Mouse (Mus musculus) gastrocnemius, adult 18-20 months (tissue): Measurements from ENCODE around the gene C1qtnf5. TPM values are rescaled to one million over a fixed set of nuclear protein-coding genes. Genes with fewer than 3 reads are reported as not detected.

Experiments used
- DNase-seq: peaks from one replicate; pipeline ENCODE4 v3.0.0; 2021; ENCODE audit warnings: low spot score
- total RNA-seq, 2 experiments: library from RNA; stranded (reverse); gene quantifications; 2 replicates each; pipeline ENCODE4 v1.2.3; 2021

The C1qtnf5 gene
- total RNA-seq, 2 experiments from 2014 or later: 3.9 to 5.4 TPM

DNA sequence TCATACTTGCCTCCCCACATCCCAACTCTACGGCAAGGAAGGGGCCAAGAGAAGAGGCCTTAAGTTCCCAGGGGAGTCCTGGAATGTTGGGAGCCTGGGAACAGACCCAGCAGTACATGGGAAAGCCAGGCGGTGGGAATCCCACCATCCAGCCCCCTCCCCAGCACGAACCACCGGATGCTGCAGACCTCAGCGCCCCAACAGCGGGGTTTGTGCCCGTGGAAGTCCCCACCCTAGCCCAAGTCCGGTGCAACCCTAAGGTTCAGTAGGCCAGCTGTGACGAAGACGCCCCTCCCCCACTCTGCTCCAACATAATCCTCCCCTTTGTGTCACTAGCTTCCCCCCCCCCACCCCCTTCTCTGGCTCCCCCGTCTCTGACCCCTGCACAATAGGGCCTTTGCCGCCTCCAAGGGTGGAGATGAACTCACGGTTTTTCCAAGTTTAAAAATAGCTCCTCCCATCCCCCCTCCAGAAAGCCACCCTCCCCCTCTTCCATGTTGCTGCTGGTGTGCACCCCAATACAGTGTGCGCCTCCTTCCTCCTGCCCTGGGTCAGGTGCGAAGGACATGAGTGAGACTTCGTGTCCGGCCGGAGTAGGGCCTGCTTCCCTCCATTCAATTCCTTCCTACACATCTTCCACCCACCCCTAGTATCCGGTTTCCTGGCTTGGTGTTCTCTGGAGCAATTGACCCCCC lies 23.7 kb downstream of the C1qtnf5 start:
- DNase-seq: no peak

DNA sequence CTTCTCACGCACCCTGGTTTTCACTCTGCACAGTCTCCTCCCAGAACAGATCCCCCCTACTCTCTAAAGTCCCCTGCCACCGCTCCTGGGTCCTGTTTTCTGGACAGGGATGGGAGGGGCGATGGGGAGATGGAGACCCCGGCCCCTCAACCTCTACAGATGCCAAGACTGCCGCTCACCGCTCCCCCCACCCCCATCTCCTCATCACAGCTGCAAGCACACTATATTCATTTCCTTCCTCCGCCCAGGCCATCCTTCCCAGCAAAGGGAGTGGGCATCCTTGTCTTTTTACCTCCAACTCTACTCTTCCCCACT lies 24.2 kb downstream of the C1qtnf5 start:
- no peak for DNase-seq

DNA sequence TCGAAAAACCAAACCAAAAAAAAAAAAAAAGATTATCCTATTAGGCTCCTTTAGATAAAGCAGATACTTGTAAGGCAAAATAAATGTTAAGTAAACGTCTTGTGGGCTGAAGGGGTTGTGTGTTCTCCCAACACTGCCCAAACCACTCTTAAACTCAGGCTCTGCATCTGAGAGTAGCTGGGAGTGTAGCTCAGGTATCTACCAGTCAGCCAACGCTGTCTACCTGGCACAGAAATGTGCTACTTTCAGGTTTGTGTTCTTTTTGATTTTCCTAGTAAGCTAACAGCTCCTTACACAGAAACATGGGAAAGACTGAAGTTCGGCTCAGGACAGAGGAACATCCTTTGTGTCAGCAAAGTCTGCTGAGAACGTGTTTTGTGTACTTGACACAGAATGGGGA lies 25.2 kb downstream of the C1qtnf5 start:
- DNase-seq: no peak

GRCm38 (mm10) chr9:44133287-44133686 lies 26.2 kb downstream of the C1qtnf5 start:
- no peak for DNase-seq

GRCm38 (mm10) chr9:44134101-44134850 lies 27.2 kb downstream of the C1qtnf5 start, which contains the start of gene Mcam:
Mcam (plus strand) TSS chr9:44134469.
- DNase-seq: peak; percentile 76

DNA sequence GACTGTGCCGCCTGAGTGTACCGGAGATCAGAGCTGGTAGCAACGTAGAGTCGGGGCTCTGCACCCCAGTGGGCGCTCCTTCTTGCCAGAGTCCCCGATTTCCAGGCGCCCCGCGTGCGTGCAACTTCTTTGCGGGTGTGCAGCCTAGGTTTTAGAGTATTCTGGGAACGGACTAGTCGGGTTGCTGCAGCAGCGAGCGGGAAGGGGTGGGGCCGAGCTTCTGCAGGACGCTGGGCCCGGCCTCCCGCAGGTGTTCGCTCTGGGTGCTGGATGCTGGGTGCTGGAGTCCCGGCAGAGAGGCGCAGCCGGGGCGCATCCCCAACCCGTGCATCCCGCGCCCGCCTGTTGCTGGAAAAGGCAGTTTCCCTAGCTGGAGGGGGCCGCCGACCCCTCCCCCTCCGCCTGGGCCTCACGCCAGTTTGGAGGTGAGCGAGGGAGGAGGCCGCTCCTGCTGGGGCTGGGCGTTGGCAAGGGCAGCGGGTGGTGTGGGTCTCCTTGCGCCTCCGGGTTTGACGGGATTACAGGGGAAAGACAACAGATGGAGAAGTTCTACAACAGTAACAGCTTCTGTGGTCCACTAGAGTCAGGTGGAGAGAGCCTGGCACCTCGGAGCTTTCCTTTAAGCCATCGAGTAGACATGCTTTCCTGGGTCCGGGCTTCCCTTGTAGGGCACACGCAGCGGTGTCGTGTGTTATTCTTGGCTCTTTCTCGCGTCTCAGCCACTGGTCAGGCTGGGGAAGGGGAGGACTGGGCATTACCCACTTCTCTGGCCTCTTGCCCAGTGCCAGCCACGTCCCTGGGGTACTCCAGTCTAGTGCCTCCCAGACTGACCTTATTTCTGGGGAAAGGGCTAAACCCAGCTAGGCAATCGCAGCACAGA lies 28.0 kb downstream of the C1qtnf5 start:
- peak; percentile 20 for DNase-seq

GRCm38 (mm10) chr9:44135731-44136411 lies 28.8 kb downstream of the C1qtnf5 start:
- no peak for DNase-seq

DNA sequence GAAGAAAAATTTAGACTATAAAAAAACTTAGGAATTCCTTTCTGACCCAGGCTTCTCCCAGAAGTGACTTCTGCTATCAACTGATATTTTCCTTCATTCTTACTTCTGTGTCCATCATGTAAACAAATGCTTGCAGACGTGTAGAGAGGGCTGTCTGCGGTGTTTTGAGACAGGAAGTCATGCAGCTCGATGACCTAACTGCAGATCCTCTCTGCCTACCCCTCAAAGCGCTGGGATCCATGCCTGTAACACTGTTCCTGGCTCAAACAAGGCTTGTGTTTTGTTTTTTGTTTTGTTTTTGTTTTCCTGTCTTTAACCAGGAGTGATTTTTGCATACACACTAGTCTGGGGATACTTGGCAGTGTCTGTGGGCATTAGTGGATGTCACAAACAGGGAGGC lies 30.8 kb downstream of the C1qtnf5 start:
- DNase-seq: no peak

DNA sequence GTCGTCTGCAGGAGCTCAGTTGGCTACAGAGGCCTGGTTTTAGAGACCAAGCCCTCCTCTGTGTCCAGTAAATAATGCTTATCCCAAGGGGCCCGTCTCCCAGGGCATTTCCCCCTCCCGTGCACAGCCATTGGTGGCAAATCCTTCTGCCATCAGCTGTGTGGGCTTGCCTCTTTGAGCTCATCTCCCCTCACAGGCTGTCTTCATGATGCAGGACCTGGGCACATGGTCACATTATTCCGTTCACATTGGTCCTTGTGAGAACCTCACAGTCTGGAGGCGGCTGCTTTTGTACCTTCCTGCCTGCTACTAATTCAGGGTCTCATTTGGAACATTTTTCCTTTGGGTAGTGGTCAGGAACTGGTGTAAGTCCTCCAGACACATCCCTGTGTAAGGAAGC lies 34.9 kb downstream of the C1qtnf5 start:
- no peak for DNase-seq

GRCm38 (mm10) chr9:44143421-44143820 lies 36.4 kb downstream of the C1qtnf5 start:
- no peak for DNase-seq

DNA sequence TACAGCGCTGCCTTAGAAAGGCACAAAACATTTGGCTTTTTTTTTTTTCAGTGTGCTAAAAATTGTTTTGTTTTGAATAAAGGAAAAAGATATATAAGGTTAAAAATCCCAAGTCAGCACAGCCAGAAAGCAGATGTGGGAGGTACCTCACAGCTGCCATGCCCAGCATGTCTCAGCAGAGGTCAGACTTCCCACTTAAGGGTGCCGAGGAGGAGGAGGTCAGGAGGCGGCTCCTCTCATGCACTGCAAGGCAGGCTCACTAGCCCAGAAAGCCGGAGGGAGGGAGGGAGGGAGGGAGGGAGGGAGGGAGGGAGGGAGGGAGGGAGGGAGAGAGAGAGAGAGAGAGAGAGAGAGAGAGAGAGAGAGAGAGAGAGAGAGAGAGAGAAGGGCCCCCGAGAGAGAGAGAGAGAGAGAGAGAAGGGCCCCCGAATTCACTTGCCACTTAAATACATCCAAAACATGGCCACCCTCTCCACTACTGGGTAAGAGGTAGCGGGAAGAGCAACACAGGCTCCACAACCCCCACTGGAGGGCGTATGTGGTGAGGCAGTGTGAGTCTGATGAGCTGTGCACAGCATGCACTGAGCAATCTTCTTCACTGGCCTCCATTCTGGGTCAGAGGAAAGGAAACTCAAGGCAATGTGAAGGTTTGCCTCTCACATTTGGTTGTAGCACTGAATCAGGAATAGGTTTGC lies 37.1 kb downstream of the C1qtnf5 start:
- DNase-seq: peak; percentile 23

- no peak for DNase-seq
Measured at GRCm38 (mm10) chr9:44144718-44145060, 37.6 kb downstream of the C1qtnf5 start.

- peak; percentile 47 for DNase-seq
Measured at GRCm38 (mm10) chr9:44147290-44147689, 40.2 kb downstream of the C1qtnf5 start.

Other genes starting within 250 kb of the C1qtnf5 start
- gene Thy1, start 63.9 kb upstream of the C1qtnf5 start, total RNA-seq: 10 to 100 TPM in 1 of 2 experiments, 1 to 10 TPM in 1; 7.9 to 10.5 TPM
- gene Usp2, start 40.2 kb upstream of the C1qtnf5 start, total RNA-seq: 100 to 1,000 TPM; 125 to 221 TPM
- gene Mfrp, start 5.5 kb upstream of the C1qtnf5 start, total RNA-seq: not detected
- 1 to 10 TPM in 1 of 2 experiments, under 1 TPM in 1; 0.43 to 1.9 TPM for gene Gm49380, start 6.3 kb downstream of the C1qtnf5 start, total RNA-seq
- 1 to 10 TPM; 1.5 to 3.0 TPM for gene Rnf26, start 6.3 kb downstream of the C1qtnf5 start, total RNA-seq
- 10 to 100 TPM; 19.8 to 32.9 TPM for gene Mcam, start 27.2 kb downstream of the C1qtnf5 start, total RNA-seq
- 1 to 10 TPM; 7.1 to 7.5 TPM for gene Cbl, start 126.8 kb downstream of the C1qtnf5 start, total RNA-seq
- not detected for gene Ccdc153, start 133.4 kb downstream of the C1qtnf5 start, total RNA-seq
- gene Pdzd3, start 144.2 kb downstream of the C1qtnf5 start, total RNA-seq: 1 to 10 TPM; 1.1 to 1.4 TPM
- gene Nlrx1, start 161.4 kb downstream of the C1qtnf5 start, total RNA-seq: 10 to 100 TPM; 21.7 to 21.8 TPM
- gene Abcg4, start 181.4 kb downstream of the C1qtnf5 start, total RNA-seq: under 1 TPM; 0.32 to 0.59 TPM
- 1 to 10 TPM; 5.2 TPM for gene Hinfp, start 198.4 kb downstream of the C1qtnf5 start, total RNA-seq
- gene C2cd2l, start 213.0 kb downstream of the C1qtnf5 start, total RNA-seq: 10 to 100 TPM; 14.1 to 14.8 TPM
- 10 to 100 TPM; 13.2 to 13.4 TPM for gene Dpagt1, start 218.8 kb downstream of the C1qtnf5 start, total RNA-seq
- 10 to 100 TPM in 1 of 2 experiments, 1 to 10 TPM in 1; 7.8 to 10.4 TPM for gene H2afx, start 227.4 kb downstream of the C1qtnf5 start, total RNA-seq
- 10 to 100 TPM; 20.8 to 24.7 TPM for gene Hmbs, start 237.0 kb downstream of the C1qtnf5 start, total RNA-seq